Mouse (Mus musculus): ENCODE results near the gene Aldh18a1.
"Not testable (repeated sequence)": the region's sequence is repeated elsewhere in the genome, so short reads cannot be mapped to it uniquely, and the experiment has no call there.

Aldh18a1 gene

DNA sequence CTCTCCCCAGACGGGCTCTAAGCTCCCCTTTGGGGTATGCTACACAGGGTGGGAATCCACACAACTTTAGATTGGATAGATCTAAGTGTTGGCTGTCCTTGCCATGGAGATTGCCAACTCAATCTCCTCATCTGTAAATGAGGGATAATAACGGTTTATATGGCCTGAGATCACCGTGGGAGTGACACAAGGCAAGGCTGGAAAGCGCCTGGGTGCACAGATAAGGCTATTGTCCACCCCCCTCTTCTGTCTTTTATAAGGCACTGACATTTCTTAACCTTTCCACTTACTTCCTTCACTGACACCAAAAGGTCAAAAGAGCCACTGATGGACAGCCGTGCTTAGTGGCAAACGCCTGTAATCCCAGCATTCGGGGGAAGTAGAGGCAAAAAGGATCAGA, 1.4 kb downstream of the Aldh18a1 start:
- no peak for DNase-seq (ENCODE audit: low read depth, low spot score)

DNA sequence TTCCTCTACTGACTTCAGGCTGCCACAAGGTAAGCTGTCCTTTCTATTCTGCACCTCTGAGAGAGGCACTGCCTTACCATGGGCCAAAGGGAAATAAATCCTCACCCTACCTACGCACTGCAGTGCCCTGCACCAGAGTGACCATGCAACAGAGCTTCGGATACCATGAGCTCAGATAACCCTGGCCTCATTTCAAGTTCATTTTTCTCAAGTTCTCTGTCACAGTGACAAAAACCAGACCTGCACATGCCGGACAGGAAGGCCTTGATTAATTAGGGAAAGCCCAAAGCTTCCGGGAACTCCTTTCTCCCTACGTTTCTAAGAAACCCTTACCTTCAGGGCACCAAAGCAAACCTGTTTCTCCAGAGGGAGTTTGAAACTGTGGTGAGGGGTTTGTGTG, 6.6 kb downstream of the Aldh18a1 start:
- DNase-seq (ENCODE audit: low read depth, low spot score): no peak

DNA sequence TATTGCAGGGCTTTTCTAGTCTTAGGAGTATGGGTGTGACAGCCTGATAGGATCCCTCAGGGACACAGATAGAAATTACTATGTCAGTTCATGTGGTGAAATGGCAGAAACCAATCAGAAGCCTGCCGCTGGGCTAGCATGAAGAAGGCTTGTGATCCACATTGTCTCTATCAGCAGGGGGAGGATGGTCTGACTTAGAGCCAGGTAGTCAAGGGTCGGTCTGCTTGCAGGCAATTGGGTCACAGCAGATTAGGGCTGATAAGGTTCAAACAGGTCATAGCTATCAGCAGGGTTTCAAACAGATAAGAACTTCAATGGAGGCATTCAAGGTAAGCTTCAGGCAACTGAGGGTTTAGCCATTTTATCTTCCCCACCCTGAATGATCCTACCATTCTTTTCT, 7.4 kb downstream of the Aldh18a1 start:
- no peak for DNase-seq (ENCODE audit: low read depth, low spot score)

DNA sequence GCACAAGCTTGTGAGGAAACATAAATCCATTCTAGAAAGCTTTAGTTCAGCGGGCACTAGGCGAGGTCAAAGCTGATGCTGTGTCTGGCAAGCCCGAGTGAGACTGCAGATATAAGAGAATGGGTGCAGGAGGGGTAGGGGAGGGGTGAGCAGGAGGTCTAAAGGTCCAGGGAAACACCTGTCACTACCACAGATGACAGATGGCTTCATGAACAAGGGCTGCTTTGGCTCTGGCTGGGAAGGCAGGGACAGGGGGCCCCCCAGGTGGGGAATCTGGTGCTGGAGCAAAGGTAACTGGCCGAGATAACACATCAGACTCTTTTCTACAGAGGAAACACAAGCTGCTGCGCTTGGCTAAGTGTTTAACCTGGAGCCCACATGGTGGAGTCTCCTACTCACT, 12.8 kb downstream of the Aldh18a1 start:
- DNase-seq (ENCODE audit: low read depth, low spot score): no peak

DNA sequence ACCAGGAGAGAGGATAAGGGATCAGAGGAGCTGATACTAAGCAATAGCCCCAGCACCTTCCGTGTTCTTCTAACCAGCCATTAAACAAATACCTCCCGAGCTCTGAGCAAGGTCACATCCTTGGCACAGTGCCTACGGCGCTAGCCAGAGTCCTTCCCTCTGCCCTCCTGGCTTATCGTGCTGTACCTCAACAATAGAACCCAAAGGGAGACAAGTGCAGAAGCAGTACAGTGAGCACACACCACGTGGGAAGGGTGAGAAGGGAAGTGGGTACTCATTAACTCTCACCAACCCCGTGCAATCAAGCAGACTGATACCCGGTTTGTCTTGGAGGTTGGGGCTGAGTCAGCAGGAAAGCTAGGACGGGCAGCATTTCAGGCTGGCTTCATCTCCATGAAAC, 17.5 kb downstream of the Aldh18a1 start:
- no peak for DNase-seq (ENCODE audit: low read depth, low spot score)

DNA sequence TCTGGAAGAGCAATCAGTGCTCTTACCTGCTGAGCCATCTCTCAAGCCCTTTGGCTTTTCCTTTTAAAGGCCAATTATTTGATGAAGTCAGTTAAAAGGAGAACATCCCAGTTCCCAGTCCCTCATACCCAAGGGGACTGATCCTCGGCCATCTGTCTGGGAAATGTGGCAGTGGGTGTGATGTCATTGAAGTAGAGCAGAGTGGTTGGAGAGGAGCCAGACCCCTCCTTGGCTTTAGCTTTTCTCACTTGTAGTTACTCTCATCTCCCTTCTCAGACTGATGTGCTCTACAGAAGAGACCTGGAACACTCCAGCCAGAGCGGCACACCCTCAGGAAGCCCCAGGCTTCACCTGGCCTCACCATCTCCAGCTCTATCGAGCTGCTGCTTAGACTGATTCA, 20.6 kb downstream of the Aldh18a1 start:
- no peak for DNase-seq (ENCODE audit: low read depth, low spot score)

DNA sequence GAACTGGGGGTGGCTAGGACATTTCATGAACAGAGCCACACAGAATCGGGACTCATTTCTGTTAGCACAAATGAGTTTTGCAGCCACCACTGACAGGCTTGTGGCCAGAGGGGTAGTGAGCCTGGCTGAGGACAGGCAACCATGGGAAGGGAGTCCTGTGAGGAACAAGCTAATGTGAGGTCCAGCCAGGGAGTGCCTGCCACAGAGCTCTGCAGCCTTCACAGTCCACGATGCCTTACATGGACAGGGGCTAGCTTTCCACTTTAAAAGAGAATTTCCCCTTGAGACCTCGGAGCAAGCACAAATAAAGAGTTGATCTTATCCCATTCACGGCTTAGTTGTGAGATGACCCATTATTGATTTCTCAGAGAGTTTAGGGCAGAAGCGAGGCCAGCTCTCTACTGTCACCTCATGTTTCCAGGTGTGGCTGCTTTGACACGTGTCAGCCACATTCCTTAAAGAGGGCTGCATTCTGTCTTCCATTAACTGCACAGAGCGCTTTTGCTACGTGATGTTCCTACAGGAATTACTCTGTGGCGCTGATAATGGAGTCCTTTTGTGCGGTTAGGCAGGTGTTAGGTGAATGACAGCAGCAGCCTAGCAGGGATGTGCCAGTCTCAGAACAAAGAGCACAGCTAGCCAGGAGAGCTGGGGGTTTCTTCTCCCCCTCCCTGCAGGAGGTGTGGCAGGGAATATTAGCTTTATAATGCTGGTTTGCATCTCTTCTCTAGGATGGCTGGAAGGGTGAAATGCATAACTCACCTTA, 24.2 kb downstream of the Aldh18a1 start:
- no peak for DNase-seq (ENCODE audit: low read depth, low spot score)

DNA sequence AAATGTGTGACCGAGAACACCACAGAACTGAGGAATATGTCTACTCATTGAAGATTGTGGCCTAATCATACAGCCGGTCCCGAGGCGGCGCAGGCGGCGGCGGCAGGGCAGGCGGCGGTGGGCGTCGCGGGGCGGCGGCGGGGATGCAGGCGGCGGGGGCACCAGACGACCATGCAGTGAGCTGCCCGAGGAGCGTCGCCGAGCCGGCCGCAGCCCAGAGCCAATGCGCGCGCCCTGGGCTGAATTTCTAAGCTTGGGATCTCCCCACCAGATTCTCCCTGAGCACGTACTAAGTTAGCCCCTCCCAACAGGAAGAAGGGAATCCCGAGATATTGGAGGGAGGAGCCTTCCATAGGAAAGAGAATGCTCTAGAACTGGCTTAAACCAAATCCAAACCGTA, 26.7 kb downstream of the Aldh18a1 start:
- not testable (repeated sequence) for DNase-seq (ENCODE audit: low read depth, low spot score)

DNA sequence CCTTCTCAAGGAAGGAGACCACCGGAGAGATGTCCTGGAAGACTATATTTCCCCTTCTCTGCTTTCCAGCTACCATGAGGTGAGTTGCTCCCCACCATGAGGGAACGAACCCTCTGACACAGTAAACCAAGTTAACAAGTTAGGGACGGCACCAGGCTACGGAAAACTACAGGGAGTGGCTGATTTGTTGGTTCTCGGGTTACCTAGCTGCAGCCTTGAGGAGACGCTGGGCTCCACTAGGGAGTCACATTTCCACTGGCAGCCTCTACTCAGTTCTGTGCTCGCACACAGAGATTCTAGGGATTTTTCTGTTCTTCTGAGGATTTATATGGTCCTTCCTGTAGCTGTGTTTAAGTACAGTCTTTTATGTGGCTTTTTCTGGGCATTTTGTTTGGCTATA, 32.2 kb downstream of the Aldh18a1 start:
- no peak for DNase-seq (ENCODE audit: low read depth, low spot score)

DNA sequence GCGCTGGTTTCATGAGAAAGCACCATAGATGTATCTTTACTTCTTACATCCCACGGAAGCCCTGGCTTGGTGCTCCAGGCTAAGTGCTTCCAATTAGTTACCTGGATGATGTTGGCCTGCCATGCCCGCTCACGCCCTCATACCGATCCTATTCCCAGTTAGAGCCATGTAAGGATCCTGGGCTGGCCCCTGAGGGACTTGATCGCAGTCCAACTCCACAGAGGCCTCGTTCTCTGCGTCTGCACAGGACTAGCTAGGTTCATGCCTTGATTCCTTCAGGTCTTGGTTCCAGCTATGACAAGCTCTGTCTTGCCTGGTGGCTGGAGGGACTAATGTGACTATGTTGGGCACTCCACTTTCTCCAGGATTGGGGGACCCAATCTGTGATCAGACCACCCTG, 33.1 kb downstream of the Aldh18a1 start:
- DNase-seq (ENCODE audit: low read depth, low spot score): no peak

DNA sequence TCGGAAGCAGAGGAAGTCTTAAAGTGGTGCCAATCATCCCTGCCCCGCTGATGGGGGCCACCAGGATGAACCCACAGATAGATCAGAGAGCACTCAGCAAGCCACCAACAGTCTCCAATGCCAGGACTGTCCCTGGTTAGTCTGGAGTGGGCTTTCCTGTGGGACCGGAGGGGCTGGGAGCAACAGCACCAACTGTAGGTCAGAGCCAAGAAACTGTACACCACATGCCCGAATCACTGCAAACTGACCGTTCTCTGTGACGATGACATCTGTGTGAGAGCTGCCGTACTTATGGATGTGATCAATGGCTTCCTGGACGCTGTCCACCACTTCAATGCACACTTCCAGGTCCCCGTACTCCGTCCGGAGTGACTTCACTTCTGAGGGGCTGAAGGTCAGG, 33.9 kb downstream of the Aldh18a1 start:
- DNase-seq (ENCODE audit: low read depth, low spot score): no peak

DNA sequence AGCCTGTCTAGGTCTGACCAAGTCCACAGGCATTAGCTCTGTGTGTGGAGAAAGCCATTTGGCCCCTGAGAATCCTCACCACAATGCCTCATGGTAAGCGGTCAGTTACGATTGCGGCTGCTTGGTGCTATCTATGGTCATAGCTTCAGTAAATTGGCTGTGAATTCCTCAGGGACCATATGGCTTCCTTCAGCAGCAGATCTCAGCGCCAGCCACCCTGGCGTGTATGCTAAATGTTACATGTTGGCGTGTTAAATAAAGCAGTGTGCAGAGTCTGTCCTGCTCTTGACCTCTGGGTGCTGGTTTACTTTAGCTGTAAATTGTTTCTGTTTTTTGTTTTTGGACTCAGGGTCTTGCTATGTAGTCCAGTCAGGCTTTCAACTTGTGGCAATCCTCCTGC, 34.4 kb downstream of the Aldh18a1 start:
- no peak for DNase-seq (ENCODE audit: low read depth, low spot score)

DNA sequence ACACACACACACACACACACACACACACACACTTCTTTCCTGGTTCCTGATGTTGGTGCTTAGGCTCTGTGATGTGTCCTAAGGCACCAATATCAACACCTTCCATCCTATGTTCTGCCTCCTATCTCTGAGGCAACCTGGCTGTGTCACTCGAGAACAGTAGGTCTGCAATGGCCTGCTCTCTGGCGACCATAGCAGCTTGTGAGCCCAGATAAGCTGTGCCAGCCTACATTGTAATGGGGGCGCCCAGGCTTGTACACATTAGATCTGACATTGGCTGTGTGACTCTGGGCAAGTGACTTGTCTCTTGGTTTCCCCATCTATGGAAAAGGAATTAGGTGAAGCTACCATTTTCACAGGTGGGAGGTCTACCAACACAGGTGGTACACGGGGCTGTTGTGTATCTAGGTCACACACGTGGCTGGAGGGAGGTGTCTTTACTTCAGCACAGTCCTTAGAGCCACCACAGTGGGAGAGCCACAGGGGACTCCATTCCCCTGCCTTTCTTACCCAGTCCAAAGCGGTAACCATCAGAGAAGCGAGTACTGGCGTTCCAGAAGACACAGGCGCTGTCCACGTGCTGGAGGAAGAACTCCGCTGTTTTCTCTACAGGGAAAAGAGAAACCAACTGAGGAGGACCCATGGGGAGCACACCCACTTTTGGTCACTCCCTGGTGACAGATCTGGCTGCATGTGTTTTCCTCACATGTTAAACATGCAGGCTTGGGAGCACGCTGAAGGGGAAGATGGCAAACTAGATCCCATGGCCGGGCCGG, 35.1 kb downstream of the Aldh18a1 start:
- no peak for DNase-seq (ENCODE audit: low read depth, low spot score)

DNA sequence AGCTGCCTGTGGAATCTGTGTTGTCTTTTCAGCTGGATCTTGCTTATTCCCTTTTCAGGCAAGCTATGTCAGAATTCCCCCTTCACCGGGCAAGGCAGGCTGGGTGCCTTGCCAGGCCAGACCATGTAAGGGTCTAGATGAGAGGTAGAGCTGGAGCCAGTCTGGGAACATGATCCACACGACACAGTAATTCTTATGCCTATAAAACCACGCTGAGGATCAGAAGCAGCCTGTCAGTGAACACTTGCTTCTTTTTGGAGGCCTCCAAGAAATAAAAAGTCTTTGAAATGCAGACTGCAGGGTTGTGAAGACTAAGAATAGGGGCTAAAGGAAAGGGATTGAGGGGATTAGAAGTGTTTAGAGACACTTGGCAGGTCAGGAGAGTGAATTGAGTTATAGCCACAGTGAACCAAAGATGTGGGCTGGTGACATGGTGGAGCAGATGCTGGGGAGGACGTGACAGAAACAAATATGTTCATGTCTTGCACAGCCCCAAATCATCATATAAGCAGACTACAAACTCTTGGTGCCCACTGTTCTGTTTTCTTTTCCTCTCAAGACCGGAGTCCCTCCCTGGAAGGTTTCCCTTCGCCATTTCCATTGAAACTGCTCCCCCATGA, 38.6 kb downstream of the Aldh18a1 start:
- no peak for DNase-seq (ENCODE audit: low read depth, low spot score)

DNA sequence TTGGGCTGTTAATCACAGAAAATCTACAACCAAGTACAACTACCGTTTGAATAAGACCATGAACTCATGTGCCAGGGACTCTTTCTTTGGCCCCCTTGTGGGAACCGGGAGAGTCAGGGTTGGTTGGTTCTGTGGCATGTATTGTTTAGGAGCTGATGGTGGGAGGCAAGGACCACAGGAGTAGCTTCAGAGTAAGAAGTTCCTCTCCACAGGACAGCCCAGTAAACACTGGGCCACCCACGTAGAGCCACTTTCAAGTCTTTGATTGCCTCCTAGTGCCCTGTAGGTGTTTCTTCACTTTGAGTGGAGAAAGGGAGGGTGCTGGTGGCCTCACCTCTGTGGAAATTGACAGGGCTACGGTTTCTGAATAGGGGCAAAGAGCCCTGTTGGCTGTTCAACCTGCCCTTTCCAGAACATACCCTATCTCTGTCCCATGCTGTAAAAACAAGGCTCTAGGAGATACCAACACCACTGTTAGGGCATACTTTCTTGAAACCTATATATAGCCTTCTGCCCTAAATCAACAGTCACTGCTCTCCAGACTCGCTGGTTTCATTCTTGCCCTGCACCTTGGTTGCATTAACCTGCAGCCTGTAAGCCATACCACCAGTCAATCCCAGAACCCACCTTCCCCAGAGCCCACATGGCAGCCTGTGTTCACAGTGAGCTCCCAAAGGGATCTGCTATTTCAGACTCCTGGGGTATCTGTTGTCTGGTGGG, 39.3 kb downstream of the Aldh18a1 start:
- DNase-seq (ENCODE audit: low read depth, low spot score): no peak

DNA sequence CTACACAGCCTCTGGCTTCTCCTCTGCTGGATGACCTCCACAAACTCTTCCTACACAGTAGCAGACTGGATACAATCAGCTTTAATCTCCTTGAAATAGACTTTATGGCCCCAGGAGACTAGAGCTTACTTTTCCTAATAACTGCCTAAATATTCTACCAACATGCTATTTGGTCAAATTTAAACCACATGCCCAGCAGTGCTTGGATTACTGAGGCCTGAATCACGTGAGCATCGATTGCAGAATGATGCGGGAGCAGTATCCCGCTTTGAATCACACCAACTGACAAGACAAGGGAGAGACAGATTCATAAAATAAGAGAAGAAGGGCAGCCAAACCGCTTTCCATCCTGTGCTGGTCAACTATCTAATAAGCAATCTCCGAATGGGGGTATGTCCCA, 39.9 kb downstream of the Aldh18a1 start:
- DNase-seq (ENCODE audit: low read depth, low spot score): no peak

DNA sequence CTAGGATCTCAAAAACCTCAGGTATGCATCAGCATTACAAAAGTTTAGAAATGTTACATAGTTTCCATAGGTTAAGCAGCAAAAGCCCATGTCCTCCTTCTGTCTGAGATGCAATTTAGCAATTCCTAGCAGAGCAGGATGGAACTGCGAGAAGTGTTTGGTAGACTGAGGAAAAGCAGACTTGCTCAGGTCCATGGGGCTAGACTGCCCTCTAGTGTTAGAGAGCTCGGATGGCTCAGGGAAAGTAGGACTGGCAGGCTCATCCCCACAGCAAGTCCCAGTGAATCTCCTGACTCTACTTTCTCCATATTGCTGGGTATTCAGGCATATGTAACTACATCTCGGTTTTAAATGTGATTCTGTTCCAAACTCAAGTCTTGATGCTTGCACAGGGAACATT, 43.4 kb downstream of the Aldh18a1 start:
- peak; percentile 79 for DNase-seq (ENCODE audit: low read depth, low spot score)

DNA sequence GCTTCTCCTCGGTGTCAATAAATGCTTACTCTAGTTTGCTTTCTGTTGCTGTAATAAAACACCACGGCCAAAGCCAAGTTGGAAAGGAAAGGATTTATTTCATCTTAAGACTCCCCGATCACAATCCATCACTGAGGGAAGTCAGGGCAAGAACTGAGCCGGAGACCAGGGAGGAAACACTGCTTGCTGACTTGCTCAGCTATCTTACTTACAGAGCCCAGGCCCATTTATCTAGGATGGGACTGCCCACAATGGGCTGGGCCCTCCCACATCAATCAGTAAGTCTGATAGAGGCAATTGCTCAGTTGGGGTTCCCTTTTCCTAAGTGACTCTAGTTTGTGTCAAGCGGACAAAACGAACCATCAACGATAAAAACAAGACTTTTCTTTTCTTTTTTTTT, 45.5 kb downstream of the Aldh18a1 start:
- no peak for DNase-seq (ENCODE audit: low read depth, low spot score)

DNA sequence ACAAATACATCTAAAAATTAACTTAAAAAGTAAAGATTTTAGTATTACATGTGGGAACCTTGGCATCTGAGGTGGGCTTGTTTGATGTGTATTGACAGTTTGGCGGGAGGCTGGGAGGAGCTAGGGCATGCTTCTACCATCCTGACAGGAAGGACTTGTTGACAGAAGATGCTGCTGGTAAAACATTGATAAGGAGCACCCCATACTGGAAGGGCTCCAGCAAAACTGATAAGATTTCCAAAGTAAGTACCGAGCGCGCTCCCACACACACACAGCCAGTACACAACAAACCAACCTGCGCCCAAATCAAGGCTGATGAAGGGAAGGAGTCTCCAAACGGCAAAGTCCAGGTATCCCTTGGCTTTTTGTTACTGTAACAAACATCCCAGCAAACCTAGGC, 51.7 kb downstream of the Aldh18a1 start:
- no peak for DNase-seq (ENCODE audit: low read depth, low spot score)

DNA sequence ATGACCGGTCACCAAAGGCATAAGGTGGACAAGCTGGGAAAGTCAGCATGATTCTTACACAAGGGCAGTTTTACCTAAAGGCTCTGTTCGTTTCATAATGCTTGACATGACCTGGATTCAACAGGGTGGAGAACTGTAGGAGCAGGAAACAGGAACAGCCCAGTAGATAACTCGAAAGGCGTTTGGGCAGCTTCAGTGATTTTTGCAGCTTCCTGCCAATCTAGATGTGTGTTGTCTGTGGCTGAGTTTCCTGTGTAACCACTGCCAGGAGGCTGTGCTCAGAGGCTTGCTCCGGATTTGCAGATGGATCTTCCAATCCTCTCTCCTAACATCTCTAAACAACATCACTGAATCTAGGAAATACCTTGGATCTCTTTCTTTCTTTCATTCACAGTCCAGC, 55.7 kb downstream of the Aldh18a1 start:
- DNase-seq (ENCODE audit: low read depth, low spot score): no peak

DNA sequence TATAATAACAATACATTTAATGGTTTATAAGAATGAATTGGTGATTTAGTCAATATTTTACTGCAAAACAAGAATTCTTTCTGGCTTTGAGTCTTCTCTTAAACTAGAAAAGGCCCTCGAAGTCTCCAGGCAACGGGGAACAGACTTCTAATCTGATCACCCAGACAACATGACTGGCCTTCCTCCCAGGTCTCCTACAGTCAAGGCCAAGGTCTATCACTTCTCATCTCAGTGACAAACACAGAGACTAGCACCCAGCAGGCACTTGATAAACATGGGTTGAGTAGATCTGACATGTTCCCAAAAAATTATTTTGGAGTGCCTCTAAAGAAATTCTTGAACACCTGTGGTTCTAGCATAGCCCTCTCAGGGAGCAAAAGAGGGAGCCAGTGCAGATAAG, 57.9 kb downstream of the Aldh18a1 start:
- no peak for DNase-seq (ENCODE audit: low read depth, low spot score)

DNA sequence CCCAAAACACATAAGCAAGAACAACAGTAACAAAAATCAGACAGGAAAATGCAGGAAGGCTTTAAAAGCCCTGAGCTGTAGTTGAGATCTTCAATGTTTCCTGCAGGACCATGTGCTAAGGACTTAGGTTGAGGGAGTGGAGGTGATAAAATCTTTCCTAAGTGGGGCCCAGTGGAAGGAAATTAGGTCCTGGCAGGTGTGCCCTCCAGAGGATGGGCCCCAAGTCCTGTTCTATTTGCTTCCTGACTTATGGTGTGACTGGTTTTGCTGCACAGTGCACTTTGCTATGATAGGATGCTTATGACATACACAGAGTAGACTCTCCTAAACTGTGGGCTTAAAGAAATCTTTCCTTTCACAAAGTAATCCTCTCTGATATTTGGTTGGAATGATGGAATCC, 60.0 kb downstream of the Aldh18a1 start:
- no peak for DNase-seq (ENCODE audit: low read depth, low spot score)
